Mouse (Mus musculus): ENCODE data around the gene Sesn2.

DNA sequence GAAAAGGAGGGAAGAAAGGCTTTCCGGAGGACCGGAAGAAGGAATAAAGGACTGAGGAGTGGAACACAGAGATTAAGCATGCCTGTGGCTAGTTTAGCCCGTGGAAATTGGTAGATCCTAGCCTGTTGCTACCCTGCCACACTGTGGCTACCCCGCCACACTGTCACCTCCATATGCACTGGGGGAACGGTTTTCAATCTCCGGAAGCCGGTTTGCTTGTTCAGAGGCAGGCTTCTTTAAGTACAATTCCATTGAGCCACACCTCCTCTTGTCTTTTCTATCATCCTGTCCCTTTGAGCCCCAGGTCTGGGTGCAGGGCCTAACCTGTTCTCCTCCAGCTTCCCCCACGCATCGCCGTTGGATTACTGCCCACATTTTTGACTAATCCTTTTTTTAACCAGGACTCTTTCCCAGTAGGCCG, 14.0 kb upstream of the Sesn2 start:
- TF ChIP-seq POLR2A (IDR thresholded peaks at IDR 0.05; ENCODE audit: extremely low read depth, insufficient read depth, low read length): no peak
- no peak for TF ChIP-seq CTCF (IDR thresholded peaks at IDR 0.05; ENCODE audit: extremely low read depth, insufficient read depth, low read length)

Data from cortical plate, adult 2 months (tissue).